Mouse (Mus musculus) bone marrow, adult 2 months (tissue): ENCODE data around the gene Kirrel3. TPM values are rescaled to one million over a fixed set of nuclear protein-coding genes. Genes with fewer than 3 reads are reported as not detected.

Experiments
- H3K27ac ChIP-seq: fragments of 200-500 bp; 2 replicates; pipeline ENCODE4 v1.5.1; 2012; ENCODE audit warnings: low read depth, mild to moderate bottlenecking, control low read depth, inconsistent platforms, low read length; ENCODE audit not compliant: control insufficient read depth, poor library complexity, insufficient read depth
- H3K4me1 ChIP-seq: fragments of 200-500 bp; 2 replicates; pipeline ENCODE4 v1.6.1; 2011; ENCODE audit warnings: low read length; ENCODE audit not compliant: control insufficient read depth, insufficient read depth
- H3K4me3 ChIP-seq: fragments of 200-500 bp; replicated peaks from 2 replicates; pipeline ENCODE3; 2011; ENCODE audit warnings: mild to moderate bottlenecking, low read depth, low read length, control low read depth; ENCODE audit not compliant: control insufficient read depth
- CTCF ChIP-seq: fragments of 200-500 bp; IDR thresholded peaks from 2 replicates; pipeline ENCODE4 v1.5.1; 2011; ENCODE audit warnings: low read length, control low read depth; ENCODE audit not compliant: control insufficient read depth, insufficient read depth
- POLR2A ChIP-seq: fragments of 200-500 bp; IDR thresholded peaks from 2 replicates; pipeline ENCODE4 v1.6.1; 2011; ENCODE audit warnings: low read depth, mild to moderate bottlenecking, control low read depth, low read length, borderline replicate concordance; ENCODE audit not compliant: control insufficient read depth
- WGBS: fragments of 180-500 bp; shearing (Covaris S2); methylation state at CpG from one replicate; pipeline ENCODE4 v1.1.7; 2018; 5-methylcytosine and 5-hydroxymethylcytosine counted together
- polyA plus RNA-seq: library from polyadenylated mRNA; stranded (reverse); fragments of >200 nt; gene quantifications from 2 replicates; pipeline ENCODE4 v1.2.4, GENCODE M21; 2011; ENCODE audit warnings: low replicate concordance; ENCODE audit not compliant: missing spikeins, insufficient read depth, insufficient read length

The Kirrel3 gene
- polyA plus RNA-seq, 1 experiment: not detected

- TF ChIP-seq CTCF (no peak), POLR2A (no peak)
- Histone ChIP-seq H3K27ac (no peak overlapping the region), H3K4me3 (no peak overlapping the region), H3K4me1 (no peaks in the 10 kb centered on the region)
- WGBS: 61% methylated on average over 7 of the region's 7 CpGs
Observed at GRCm38 (mm10) chr9:34538591-34539335, 53.1 kb downstream of the Kirrel3 start.

GRCm38 (mm10) chr9:34541908-34542307, 56.2 kb downstream of the Kirrel3 start:
- Histone ChIP-seq H3K4me1 (no peaks in the 10 kb centered on the region), H3K4me3 (no peak overlapping the region), H3K27ac (no peak overlapping the region)
- no peak for TF ChIP-seq POLR2A
- no peak for TF ChIP-seq CTCF
- WGBS: 61% methylated on average over 2 of the region's 2 CpGs

- TF ChIP-seq POLR2A (no peak), CTCF (no peak)
- WGBS: 53% methylated on average over 2 of the region's 2 CpGs
- Histone ChIP-seq H3K27ac (no peak overlapping the region), H3K4me1 (no peaks in the 10 kb centered on the region; the same call in 1 of the 2 replicates), H3K4me3 (no peak overlapping the region)
Observed at GRCm38 (mm10) chr9:34555699-34556098, 70.0 kb downstream of the Kirrel3 start.

- Histone ChIP-seq H3K4me1 (no peaks in the 10 kb centered on the region; the same call in 1 of the 2 replicates), H3K4me3 (no peak overlapping the region), H3K27ac (no peak overlapping the region)
- 74% methylated on average over 5 of the region's 5 CpGs for WGBS
- TF ChIP-seq POLR2A (no peak), CTCF (no peak)
Observed at GRCm38 (mm10) chr9:34557846-34558245, 72.2 kb downstream of the Kirrel3 start.

GRCm38 (mm10) chr9:34558291-34558899, 72.7 kb downstream of the Kirrel3 start:
- WGBS: 57% methylated on average over 8 of the region's 8 CpGs
- Histone ChIP-seq H3K4me1 (no peaks in the 10 kb centered on the region; the same call in 1 of the 2 replicates), H3K4me3 (no peak overlapping the region), H3K27ac (no peak overlapping the region)
- TF ChIP-seq POLR2A (no peak), CTCF (no peak)

- no peak overlapping the region for H3K4me3 ChIP-seq
- WGBS: 77% methylated on average over 9 of the region's 9 CpGs
- H3K4me1 ChIP-seq: no peaks in the 10 kb centered on the region; the same call in 1 of the 2 replicates
- TF ChIP-seq CTCF: no peak
- TF ChIP-seq POLR2A: no peak
- no peak overlapping the region for H3K27ac ChIP-seq
Observed at GRCm38 (mm10) chr9:34559102-34559501, 73.4 kb downstream of the Kirrel3 start.

GRCm38 (mm10) chr9:34561281-34561680, 75.6 kb downstream of the Kirrel3 start:
- WGBS: 57% methylated on average over 1 of the region's 1 CpGs
- Histone ChIP-seq H3K4me1 (no peaks in the 10 kb centered on the region; the same call in 1 of the 2 replicates), H3K4me3 (no peak overlapping the region), H3K27ac (no peak overlapping the region)
- TF ChIP-seq POLR2A (no peak), CTCF (no peak)

- H3K4me1 ChIP-seq: no peaks in the 10 kb centered on the region; the same call in 1 of the 2 replicates
- 82% methylated on average over 9 of the region's 9 CpGs for WGBS
- TF ChIP-seq POLR2A (no peak), CTCF (no peak)
- H3K27ac ChIP-seq: no peak overlapping the region
- H3K4me3 ChIP-seq: no peak overlapping the region
Observed at GRCm38 (mm10) chr9:34562437-34563000, 76.8 kb downstream of the Kirrel3 start.
